Mouse (Mus musculus): ENCODE results near the gene Naa80.

Naa80 gene

GRCm38 (mm10) chr9:107594281-107595062 lies 15.8 kb downstream of the Naa80 start:
- in situ Hi-C loops (cut with MseI, MboI), result no loop called here

- in situ Hi-C loops (cut with MseI, MboI), result no loop called here
Measured at GRCm38 (mm10) chr9:107596619-107597569, 18.2 kb downstream of the Naa80 start.

- in situ Hi-C loops (cut with MseI, MboI), result no loop called here
Measured at GRCm38 (mm10) chr9:107598385-107598784, 19.7 kb downstream of the Naa80 start.

- in situ Hi-C loops (cut with MseI, MboI), result no loop called here
Measured at GRCm38 (mm10) chr9:107599433-107599832, 20.7 kb downstream of the Naa80 start.

GRCm38 (mm10) chr9:107599842-107600241 lies 21.2 kb downstream of the Naa80 start:
- in situ Hi-C loops (cut with MseI, MboI), result no loop called here

- in situ Hi-C loops (cut with MseI, MboI), result no loop called here
Measured at GRCm38 (mm10) chr9:107600745-107601144, 22.1 kb downstream of the Naa80 start.

GRCm38 (mm10) chr9:107601275-107601674 lies 22.6 kb downstream of the Naa80 start:
- in situ Hi-C loops (cut with MseI, MboI), result no loop called here

- in situ Hi-C loops (cut with MseI, MboI), result no loop called here
Measured at GRCm38 (mm10) chr9:107602068-107602648, 23.5 kb downstream of the Naa80 start.

- in situ Hi-C loops (cut with MseI, MboI), result no loop called here
Measured at GRCm38 (mm10) chr9:107603251-107603650, 24.6 kb downstream of the Naa80 start.

- in situ Hi-C loops (cut with MseI, MboI), result no loop called here
Measured at GRCm38 (mm10) chr9:107605041-107605661, 26.5 kb downstream of the Naa80 start.

GRCm38 (mm10) chr9:107606591-107606990 lies 27.9 kb downstream of the Naa80 start:
- in situ Hi-C loops (cut with MseI, MboI), result no loop called here

- in situ Hi-C loops (cut with MseI, MboI), result no loop called here
Measured at GRCm38 (mm10) chr9:107607036-107607435, 28.3 kb downstream of the Naa80 start.

GRCm38 (mm10) chr9:107607653-107608245 lies 29.1 kb downstream of the Naa80 start:
- in situ Hi-C loops (cut with MseI, MboI), result no loop called here

GRCm38 (mm10) chr9:107608741-107609432 lies 30.2 kb downstream of the Naa80 start, which contains the start of gene Sema3b:
Gene Sema3b, minus strand, starts transcription at chr9:107609229.
- in situ Hi-C loops (cut with MseI, MboI), result no loop called here

- in situ Hi-C loops (cut with MseI, MboI), result no loop called here
Measured at GRCm38 (mm10) chr9:107609433-107609830, 30.7 kb downstream of the Naa80 start.

- in situ Hi-C loops (cut with MseI, MboI), result no loop called here
Measured at GRCm38 (mm10) chr9:107611456-107612190, 32.9 kb downstream of the Naa80 start.

GRCm38 (mm10) chr9:107612191-107612944 lies 33.7 kb downstream of the Naa80 start:
- in situ Hi-C loops (cut with MseI, MboI), result no loop called here

GRCm38 (mm10) chr9:107612945-107613569 lies 34.4 kb downstream of the Naa80 start:
- in situ Hi-C loops (cut with MseI, MboI), result no loop called here

- in situ Hi-C loops (cut with MseI, MboI), result no loop called here
Measured at GRCm38 (mm10) chr9:107615035-107615434, 36.3 kb downstream of the Naa80 start.

Data from mouse trophoblast stem cell (cell line).